Mouse (Mus musculus) heart, adult 18-20 months (tissue): ENCODE measurements around the gene Jakmip3. TPM values are rescaled to one million over a fixed set of nuclear protein-coding genes. Genes with fewer than 3 reads are reported as not detected.

Source experiments
- DNase-seq, 2 experiments: peaks; one replicate each; pipeline ENCODE4 v3.0.0; 2021 to 2022; ENCODE audit warnings: mixed read lengths in 1 of 2
- total RNA-seq, 2 experiments: library from RNA; stranded (reverse); gene quantifications; 2 replicates each; pipeline ENCODE4 v1.2.3; 2021

The Jakmip3 gene
- total RNA-seq, 2 experiments from 2014 or later, result 0.31 TPM; not detected in 1

DNA sequence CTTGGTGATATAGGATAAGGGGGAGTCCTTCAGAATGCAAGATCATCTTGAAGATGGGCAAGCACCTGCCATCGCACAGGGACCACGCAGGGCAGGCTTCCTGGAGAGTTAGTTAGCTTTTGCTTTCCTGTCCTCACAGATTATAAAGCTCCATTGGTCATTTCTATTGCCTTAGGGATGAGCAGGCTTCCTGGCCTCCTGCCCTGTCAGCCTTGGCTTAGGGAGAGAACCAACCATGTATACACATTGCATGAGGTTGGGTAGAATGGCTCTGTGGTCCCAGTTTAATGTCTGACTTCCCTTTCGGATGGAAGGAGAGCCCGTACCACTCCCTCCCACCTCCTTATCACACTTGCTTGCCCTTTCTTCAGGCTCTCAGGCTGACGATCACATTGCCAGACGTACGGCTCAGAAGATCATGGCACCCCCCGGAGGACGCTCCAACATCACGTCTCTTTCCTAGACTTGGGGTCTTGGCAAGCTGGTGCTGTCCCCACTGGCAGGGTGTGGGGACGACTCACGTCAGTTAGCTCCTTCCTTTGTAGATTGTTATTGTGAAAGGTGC, 160.1 kb downstream of the Jakmip3 start:
- DNase-seq, result no peak

DNA sequence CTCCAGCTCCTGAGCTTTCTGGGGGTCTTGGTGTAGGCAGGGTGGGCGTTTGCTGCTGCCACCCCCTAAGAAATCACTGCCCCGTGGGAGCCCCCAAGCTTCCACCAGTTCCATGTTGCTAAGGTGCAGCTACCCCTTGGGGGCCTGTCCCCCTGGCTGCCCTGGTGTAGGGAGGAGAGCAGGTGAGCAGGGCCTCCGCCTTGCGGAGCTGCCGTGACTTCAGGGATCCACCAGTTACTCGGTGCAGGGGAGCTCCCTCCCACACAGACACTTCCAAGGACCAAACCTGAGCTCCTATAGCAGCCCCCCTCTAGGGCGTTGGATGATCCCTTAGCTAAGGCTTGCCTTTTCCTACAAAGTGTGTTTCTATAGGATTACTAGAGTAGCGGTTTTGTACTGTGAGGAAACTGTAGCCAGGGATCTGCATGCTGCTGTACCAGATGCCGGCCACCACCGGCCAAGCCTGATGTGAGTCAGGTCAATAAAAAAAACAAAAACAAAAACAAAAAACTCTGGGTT, 160.8 kb downstream of the Jakmip3 start:
- no peak for DNase-seq

DNA sequence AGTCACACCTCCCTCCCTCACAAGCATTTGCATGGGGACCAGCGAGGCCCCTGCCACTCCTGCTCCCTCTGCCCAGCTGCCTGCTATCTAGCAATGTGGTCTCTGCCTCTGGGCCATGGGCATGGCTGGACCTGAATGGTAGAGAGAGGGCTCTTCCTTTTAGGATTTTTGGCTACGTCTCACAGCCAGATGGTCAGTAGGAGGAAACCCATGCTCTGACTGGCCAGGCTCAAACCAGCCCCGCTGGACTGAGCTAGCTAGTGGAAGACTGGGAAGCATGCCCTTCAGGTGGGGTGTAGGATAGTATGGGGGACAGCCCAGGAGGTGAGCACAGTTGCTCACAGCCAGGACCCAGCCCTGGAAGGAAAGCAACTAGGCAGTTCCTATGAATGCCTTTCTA, 161.3 kb downstream of the Jakmip3 start:
- DNase-seq, result no peak

DNA sequence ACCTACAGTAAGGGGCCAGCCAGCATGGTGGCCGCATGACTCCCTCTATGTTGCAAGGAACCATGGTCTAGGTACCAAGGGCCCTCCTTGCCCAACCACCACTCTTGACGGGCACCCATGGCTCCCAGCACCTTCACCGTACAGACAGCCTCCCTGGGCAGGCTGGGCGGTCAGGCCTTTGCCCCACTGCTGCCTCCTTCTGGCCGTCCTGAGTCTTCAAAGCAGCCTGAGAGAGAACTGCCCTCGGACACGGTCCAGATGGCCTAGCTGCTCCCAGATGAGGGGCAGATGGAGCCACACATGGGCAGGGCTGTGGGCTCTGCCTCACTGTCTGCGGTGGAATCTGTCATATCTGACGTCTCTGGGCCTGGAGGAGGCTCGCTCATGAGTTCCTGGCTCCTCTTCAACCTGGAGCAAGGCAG, 163.4 kb downstream of the Jakmip3 start:
- no peak for DNase-seq

DNA sequence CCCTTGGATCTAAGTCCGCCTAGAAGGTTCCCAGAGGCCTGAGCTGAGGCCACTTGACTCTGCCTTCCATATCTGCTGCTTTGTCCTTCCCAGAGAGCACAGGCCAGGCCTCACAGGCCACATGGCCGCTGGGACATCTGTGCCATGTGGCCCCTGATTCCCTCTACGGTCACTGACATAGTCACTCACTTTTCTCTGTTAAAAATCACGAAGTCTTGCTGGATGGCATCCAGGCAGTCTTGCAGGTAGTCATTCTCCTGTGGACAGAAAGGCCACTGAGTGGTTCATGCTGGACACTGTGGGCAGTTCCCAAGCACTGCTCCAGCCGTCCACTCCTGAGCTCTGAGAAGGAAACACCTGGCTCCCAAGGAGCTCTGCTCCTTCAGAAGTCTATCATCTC, 164.5 kb downstream of the Jakmip3 start:
- DNase-seq, result no peak

DNA sequence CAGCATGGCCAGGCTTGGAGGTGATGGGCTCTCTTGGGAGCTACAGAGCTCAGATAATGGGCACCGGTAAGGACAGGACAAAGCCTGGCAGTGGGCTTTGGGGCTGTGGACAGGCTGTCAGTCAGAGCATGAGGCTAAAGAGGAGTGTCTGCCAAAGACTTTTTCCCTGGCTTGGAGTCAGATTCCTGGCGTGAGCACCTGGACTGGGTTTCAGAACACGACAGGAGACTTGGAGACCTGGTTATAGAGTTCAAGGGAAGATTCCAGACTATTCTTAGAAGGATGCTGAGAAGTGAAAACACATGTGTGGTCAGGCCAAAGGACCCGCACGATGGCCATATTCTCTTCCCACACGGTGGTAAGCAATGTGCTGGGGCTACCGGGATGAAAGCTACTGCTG, 165.2 kb downstream of the Jakmip3 start:
- DNase-seq, result no peak

DNA sequence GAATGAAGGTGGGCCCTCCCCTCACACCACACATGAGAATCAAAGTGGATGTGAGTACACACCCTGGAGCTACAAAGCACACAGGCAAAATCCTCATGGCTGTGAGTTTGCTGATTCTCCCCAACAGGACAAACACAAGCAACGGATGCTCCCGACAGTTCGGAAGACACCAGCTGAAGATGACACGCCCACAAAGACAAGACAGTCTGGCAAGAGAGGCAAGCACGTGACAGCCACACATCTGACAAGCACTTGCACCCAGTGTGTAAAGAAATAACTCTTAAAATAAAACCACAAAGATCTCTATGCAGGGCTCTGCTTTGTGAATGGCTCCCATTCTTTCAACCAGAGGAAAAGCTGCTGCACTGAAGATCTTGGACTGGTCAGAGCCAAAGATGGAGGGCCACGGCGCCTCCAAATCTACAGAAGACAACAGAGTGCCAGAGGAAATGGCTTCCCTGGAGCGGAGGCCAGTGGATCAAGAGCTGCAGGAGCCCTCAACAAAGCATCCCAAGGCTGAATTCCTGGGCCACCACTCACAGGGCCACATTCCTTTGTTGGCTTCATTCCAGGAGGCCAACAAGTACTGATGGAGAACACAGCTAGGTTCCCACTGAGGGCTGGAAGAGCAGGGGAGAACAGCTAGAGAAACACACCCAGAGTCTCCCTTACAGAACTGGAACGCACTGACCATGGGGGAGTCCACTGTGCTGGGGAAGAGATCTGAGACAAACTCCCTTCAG, 167.5 kb downstream of the Jakmip3 start:
- no peak for DNase-seq

DNA sequence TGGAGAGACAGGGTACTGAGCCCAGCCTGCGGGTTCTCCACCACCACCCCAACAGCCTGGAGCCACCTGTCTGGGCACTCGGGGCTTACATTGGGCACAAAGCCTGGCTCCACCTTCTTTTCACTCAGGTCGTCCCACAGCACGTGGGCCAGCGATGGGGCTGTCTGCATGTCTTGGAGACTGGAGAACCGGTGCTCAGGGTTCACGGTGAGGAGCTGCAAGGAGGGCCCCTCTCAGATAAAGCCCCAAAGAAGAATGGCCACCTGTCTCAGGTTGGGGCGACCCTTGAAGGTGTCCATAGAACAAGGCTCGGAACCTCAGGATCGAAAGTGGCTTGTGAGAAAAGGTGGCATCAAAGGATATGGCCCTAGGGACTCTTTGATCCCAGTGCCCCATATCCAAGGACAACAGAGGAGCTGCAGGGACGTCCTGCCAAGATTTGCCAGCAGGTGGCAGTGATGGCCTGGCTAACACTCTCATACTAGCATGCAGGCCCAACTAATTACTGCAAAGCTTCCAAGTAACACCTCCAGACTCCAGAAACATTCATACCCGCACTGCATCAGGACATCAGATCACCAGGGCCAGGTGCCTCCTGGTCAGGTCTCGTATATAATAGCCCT, 178.7 kb downstream of the Jakmip3 start:
- DNase-seq, result peak; percentile 78 to 91

DNA sequence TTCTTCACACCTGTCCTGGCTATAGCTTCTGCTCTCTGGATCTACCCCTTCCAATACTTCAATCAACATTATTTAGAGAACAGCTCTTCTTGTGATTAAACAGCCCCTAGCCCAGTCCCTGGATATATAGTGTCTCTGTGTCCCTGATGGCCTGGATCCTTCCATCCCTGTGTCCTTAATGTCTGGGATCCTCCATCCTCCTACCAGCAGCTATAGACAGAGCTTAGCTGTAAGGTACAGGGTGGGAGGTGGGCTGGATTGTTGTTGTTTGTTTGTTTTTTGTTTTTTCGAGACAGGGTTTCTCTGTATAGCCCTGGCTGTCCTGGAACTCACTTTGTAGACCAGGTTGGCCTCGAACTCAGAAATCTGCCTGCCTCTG, 179.2 kb downstream of the Jakmip3 start:
- DNase-seq, result no peak

DNA sequence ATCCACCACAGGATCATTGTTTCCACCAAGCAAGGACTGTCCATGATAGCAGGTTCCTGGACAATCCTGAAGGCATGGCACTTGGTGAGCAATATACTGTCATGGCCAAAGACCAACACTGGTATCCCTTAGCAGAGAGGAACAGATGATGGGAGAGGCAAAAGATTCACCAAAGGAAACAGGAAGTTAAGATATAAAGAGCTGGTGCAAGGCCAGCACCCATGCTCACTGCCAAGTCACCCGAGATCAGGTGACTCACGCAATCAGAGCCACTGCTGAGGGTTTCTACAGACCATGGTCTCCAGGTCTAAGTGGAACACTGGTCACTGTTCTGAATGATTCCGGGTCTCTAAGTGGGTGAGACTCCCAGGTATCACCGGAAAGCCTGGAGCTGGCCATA, 185.4 kb downstream of the Jakmip3 start:
- no peak for DNase-seq

DNA sequence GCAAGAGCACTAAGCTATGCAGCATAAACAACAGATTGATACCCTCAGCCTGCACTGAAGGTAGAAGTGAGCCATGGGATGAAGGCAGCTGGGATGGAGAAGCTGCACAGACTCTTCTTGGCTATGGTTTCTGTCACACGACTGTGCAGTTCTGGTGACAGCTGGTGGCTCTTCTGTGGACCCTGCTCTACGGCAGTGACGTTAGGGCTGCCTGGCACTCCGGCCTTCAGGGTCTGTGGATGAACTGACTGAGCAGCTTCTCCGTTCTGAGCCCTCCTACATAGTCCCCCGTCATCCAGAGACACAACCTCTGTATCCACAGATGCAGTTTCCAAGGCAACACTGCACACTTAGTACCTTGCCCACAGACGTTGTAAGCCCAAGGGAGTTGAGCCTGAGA, 186.0 kb downstream of the Jakmip3 start:
- no peak for DNase-seq

DNA sequence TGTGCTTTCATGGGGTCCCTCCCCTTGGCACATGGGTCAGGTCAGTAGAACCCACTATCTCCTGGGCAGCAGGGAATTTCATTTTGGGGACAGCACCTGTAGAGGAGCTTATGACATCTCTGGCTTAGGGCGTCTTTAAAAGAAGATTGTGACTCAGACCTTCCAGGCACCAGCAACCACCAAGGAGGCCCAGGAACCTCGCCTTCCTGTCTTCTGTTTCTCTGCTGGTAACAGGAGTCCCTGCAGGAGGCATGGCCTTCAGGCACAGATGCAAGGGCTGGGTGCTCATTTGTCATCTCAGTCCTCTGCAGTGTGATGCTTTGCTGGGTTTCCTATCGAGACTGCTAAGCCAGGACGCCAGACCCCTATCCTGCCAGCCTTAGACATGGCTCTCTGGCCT, 188.5 kb downstream of the Jakmip3 start:
- no peak for DNase-seq

DNA sequence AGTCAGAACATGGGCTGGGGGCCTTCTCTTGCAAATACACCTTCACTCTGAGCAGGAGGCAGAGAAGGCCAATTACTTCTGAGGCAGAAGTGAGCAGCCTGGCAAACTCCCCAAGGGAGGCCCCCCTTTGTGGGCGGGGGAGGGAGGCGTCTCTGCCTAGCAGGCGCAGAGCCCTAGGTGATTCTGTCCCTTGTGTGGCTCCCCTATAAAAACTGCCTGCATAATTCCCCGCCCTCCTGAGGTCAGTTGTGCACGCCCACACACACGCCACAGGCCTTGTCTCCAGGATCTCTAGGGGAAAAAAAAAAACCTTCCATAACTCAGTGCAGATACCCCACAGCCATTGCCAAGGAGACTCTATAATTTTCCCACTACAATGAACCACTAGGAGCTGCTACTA, 189.8 kb downstream of the Jakmip3 start:
- DNase-seq, result no peak

DNA sequence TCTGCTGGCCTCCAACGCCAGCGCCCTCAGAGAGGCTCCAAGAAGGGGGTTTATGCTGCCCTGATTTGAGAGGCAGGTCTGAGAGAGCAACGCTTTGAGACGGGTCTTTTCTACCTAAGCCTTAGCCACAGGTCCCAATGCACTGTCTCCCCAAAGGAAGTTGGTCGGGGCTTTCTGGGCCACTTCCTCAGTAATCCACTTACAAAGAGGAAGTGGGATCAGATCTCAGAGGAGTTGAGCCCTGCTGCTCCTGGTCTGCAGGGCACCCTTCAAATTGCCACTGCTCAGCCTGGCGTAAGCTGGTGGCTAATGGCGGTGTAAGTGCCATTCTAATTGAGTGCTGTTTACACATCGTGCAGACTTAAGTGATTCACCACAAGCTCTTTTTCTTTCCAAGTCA, 191.0 kb downstream of the Jakmip3 start:
- peak in 1 of 2 experiments; percentile 10 for DNase-seq

DNA sequence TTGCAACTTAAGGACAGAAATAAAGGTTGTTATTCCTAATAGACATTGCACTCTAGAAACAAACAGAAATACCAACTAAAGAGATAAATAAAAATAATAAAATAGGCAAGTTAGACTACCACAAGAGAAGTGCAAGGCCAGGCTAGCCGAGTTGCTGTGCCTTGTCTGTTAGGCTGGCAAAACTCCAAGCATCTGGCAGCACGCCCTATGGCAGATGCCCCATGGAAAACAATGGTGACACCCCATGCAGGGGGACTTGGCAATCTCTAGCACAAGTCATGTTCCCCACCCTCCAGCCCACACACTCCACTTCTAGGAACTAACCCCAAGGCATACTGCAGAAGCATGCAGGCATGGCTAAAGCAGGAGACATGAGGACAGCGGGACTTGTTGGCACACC, 192.9 kb downstream of the Jakmip3 start:
- peak; percentile 26 to 64 for DNase-seq

Other genes with a start within 250 kb of the Jakmip3 start
- gene Ppp2r2d, start 94.7 kb upstream of the Jakmip3 start, total RNA-seq, result 10 to 100 TPM; 44.8 to 45.8 TPM
- 10 to 100 TPM; 14.9 to 21.5 TPM for gene Mapk1ip1, start 94.5 kb upstream of the Jakmip3 start, total RNA-seq
- 100 to 1,000 TPM; 243 to 325 TPM for gene Bnip3, start 31.2 kb upstream of the Jakmip3 start, total RNA-seq
- 1 to 10 TPM; 4.2 to 4.3 TPM for gene Dpysl4, start 145.3 kb downstream of the Jakmip3 start, total RNA-seq